Mouse (Mus musculus) spleen, embryonic (tissue): ENCODE measurements around the gene Gmfg.

ENCODE experiments used
- CTCF ChIA-PET: fragments of 350-600 bp; sonication (Branson Sonifier 250); formaldehyde crosslinking; loops from one replicate; lab custom pipeline; 2022; lab: Charles Lee

Gene Gmfg

DNA sequence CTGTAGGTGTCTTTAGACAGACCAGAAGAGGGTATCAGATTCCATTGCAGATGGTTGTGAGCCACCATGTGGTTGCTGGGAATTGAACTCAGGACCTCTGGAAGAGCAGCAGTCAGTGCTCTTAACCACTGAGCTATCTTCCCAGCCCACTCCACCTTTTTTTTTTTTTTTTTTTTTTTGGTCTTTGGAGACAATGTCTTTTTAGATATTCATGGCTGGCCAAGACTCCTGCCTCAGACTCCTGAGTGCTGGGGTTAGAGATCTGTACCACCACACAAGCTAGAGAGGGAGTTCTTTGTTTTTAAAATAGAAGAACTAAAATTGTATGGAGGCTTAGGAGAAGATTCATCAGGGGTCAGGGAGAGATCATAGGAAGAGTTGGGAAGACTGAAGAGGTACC is 717 bp downstream of the Gmfg start:
- CTCF ChIA-PET, result interaction anchor here (0.6 kb wide), 5 partner anchors 125 to 697 kb away, joined by 3 to 5 read pairs (median 4); no protein-coding TSS in a partner anchor

DNA sequence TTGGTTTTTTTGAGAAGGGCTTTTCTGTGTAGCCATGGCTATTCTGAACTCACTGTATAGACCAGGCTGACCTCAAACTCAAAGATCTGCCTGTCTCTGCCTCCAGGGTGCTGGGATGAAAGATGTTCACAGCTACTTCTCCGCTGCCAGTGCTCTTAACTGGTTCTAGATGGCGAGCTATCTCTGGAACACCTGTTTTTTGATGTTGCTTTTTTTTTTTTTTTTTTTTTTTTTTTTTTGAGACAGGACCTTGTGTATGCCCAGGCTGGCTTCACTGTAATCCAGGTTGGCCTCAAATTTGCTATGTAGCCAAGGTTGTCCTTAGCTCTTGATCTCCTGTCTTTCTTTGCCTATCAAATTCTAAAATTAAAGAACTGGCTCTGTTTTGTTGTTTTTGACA is 1.5 kb downstream of the Gmfg start:
- CTCF ChIA-PET, result interaction anchor here (0.6 kb wide), 1 partner anchor 54 kb away, joined by 4 read pairs; no protein-coding TSS in a partner anchor

GRCm38 (mm10) chr7:28440739-28441138 is 3.5 kb downstream of the Gmfg start:
- CTCF ChIA-PET, result interaction anchor here (0.6 kb wide), 1 partner anchor 58 kb away, joined by 4 read pairs; no protein-coding TSS in a partner anchor

GRCm38 (mm10) chr7:28441776-28442485 is 4.7 kb downstream of the Gmfg start:
- CTCF ChIA-PET, result interaction anchor here (0.6 to 0.7 kb wide), 5 partner anchors 90 to 516 kb away, joined by 3 to 5 read pairs (median 3); no protein-coding TSS in a partner anchor

GRCm38 (mm10) chr7:28442688-28443087 is 5.4 kb downstream of the Gmfg start:
- CTCF ChIA-PET, result interaction anchor here (0.6 to 0.7 kb wide), 6 partner anchors 85 to 516 kb away, joined by 3 to 5 read pairs (median 3); no protein-coding TSS in a partner anchor

DNA sequence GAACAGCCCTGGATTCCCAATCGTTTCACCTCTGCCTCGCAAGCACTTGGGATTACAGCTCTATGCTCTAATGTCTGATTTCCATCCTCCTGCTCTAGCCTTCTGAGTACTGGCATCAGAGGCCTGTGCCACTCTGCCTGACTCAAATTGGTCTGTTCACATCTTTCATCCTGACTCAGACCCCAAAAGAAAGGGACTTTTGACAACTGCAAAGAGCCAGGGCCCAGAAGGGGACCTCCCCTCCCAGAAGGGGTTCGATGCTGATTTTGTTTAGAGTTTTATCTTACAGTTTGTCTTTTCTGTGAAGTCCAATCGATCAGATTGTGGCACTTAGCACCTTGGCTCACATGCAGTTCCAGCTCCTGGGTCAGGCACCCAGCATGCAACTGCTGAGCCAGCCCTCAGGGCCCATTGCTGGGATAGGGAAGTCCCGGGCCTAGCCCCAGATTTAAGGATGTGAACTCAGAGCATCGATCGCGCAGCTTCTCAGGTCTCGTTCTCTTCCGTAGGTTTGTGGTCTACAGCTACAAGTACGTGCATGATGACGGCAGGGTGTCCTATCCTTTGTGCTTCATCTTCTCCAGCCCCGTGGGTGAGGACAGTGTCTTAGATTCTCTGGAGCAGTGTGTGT is 7.2 kb downstream of the Gmfg start:
- CTCF ChIA-PET, result interaction anchor here (0.7 kb wide), 1 partner anchor 10 kb away, joined by 3 read pairs; no protein-coding TSS in a partner anchor

- CTCF ChIA-PET, result interaction anchor here (0.6 to 1.9 kb wide), 4 partner anchors 12 to 154 kb away, joined by 4 to 6 read pairs (median 4); no protein-coding TSS in a partner anchor
These were observed 9.2 kb downstream of the Gmfg start for GRCm38 (mm10) chr7:28446446-28446845.

DNA sequence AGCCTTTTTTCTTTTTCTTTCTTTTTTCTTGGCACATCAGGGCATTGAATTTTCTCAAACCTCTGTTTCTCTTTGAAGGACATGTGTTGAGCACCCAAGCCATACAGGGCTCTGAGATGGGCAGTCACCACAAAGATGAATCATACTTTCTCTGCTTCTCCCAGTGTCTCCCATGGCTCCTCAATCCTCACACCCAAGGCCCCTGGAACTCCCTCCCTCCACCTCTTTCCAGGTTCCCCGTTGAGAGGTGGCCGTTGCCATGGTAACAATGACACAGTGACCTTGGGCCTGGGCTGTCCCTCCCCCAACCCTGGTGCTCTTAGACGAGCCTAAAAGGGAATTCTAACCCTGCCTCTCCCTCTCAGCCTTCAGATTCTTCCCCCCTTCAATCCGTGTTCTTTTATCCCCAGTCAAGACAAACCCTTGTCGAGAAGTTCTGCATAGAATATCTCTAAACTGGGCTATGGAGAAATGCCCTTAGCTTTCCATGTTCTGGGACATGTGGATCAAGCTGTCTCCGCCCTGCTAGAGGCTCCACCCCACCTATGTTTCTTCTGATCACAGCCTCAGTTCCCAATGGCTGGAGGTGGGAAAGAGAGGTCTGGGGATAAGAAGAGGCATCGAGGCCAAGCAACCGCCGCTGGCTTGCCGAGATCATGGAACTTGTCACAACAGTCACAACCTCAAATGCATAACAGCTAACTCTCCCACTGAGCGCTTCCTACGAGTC is 10.0 kb downstream of the Gmfg start:
- CTCF ChIA-PET, result interaction anchor here (0.6 to 1.9 kb wide), 5 partner anchors 13 to 454 kb away, joined by 3 to 6 read pairs (median 4); no protein-coding TSS in a partner anchor

GRCm38 (mm10) chr7:28447865-28448820 is 10.9 kb downstream of the Gmfg start:
- CTCF ChIA-PET, result interaction anchor here (0.7 kb wide), 1 partner anchor 453 kb away, joined by 3 read pairs; no protein-coding TSS in a partner anchor

- CTCF ChIA-PET, result no interaction called here
These were observed 14.5 kb downstream of the Gmfg start, which contains the start of gene Lrfn1 for GRCm38 (mm10) chr7:28451531-28452360. Gene Lrfn1, plus strand, starts transcription at chr7:28451980.

GRCm38 (mm10) chr7:28452361-28453005 is 15.2 kb downstream of the Gmfg start:
- CTCF ChIA-PET, result no interaction called here

GRCm38 (mm10) chr7:28460361-28460760 is 23.1 kb downstream of the Gmfg start:
- CTCF ChIA-PET, result no interaction called here

DNA sequence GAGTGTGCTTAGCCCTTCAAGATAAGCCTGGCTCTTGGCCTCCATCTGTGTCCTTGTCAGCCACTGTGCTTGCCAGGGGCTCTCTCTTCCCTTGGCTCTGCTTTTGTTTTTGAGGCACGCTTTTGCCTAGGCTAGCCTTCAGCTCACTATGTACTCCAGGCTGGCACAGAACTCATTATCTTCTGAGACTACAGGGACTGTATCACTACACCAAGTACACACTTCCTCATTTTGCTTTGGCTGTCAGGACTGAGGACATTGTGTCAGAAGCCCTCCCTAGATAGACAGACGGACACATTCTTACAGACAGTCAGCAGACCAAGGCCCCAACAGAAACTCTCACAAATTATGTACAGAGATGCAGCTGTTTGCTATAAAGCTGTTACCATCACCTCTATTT is 25.5 kb downstream of the Gmfg start:
- CTCF ChIA-PET, result interaction anchor here (0.7 kb wide), 1 partner anchor 50 kb away, joined by 5 read pairs; no protein-coding TSS in a partner anchor

DNA sequence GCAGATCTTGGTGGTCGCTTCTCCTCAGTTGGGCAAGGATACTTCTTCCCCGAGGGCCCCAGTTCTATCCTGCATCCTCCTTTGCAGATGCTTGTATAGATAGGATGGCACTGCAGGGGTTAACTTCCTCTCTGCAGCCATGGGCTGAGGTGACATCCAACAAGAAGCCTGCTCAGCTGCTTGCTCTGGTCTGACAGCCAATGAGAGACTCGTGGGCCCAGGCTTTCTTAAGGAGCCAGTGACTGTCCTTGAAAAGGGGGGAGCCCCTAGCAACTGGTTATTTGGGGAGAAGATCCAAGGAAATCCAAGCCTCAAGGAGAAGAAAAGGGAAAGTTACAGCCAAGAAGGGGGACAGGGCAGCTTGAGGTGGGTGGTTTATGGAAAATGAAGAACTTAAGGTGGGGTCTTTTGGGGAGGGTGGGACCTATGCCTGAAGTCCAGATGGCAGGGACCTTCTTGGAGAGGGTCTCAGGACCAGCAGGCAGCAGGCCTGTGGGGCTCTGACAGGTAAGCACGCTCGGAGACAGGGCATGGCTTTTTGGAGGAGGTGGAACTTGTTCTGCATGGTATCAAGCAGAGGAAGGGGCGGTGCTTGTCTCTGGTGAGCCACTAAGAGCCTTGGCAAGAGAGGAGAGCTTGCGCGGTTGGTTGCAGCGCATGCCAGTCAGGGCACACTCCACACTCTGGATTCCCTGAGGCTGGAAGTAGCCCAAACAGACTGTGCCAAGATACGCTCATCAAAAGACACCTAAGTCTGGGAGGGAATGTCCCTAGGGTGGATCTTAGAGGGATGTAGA is 27.4 kb downstream of the Gmfg start:
- CTCF ChIA-PET, result interaction anchor here (0.6 kb wide), 1 partner anchor 171 kb away, joined by 13 read pairs; no protein-coding TSS in a partner anchor

DNA sequence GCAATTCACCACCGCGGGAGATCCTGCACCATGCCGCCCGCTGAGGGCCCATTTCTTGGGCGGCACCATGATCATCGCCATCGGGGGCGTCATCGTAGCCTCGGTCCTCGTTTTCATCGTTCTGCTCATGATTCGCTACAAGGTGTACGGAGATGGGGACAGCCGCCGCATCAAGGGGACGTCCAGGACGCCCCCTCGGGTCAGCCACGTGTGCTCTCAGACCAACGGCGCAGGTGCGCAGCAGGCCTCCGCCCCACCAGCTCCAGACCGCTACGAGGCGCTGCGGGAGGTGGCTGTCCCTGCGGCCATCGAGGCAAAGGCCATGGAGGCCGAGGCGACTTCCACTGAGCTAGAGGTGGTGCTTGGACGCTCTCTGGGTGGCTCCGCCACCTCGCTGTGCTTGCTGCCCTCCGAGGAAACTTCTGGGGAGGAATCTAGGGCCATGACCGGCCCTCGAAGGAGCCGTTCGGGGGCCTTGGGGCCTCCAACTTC is 29.5 kb downstream of the Gmfg start:
- CTCF ChIA-PET, result interaction anchor here (0.6 to 0.7 kb wide), 2 partner anchors 421 to 776 kb away, joined by 5 read pairs; no protein-coding TSS in a partner anchor

DNA sequence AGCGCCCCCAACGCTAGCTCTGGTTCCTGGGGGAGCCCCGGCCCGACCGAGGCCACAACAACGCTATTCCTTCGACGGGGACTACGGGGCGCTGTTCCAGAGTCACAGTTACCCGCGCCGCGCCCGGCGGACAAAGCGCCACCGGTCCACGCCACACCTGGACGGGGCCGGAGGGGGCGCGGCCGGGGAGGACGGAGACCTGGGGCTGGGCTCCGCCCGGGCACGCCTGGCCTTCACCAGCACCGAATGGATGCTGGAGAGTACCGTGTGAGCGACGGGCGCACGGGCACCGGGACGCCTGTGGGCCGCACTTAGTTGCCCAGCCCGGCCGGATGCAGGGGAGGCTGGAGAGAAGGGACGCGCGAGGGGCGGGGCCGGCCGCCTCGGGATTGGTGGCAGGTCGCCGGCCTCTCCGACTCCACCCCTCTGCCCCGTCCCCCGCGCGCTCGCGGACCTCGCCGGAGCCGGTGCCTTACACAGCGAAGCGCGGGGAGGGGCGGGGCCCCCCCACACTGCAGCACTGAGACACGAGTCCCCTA is 30.0 kb downstream of the Gmfg start:
- CTCF ChIA-PET, result no interaction called here

GRCm38 (mm10) chr7:28476191-28476590 is 38.9 kb downstream of the Gmfg start:
- CTCF ChIA-PET, result no interaction called here
